Mouse (Mus musculus) MEL (cell line): ENCODE data around the gene Nop53.

Experiments used
- CTCF ChIP-seq, 3 experiments: IDR thresholded peaks in 2 of 3; conservative IDR thresholded peaks in 1 of 3; 2 replicates each; pipeline ENCODE4 v1.5.1; 2011 to 2012; ENCODE audit warnings: low read length in 3 of 3, low read depth in 2 of 3, mild to moderate bottlenecking in 2 of 3, improper control_type of control experiment in 1 of 3, inconsistent platforms in 1 of 3, mixed read lengths in 1 of 3, moderate library complexity in 1 of 3; ENCODE audit not compliant: control insufficient read depth in 1 of 3, insufficient read depth in 1 of 3, poor library complexity in 1 of 3, severe bottlenecking in 1 of 3
- EP300 ChIP-seq, 2 experiments: IDR thresholded peaks; 2 replicates each; pipeline ENCODE4 v1.6.1; 2011; ENCODE audit warnings: improper control_type of control experiment in 2 of 2, low read length in 2 of 2, low read depth in 1 of 2, mild to moderate bottlenecking in 1 of 2
- GATA1 ChIP-seq: IDR thresholded peaks from 2 replicates; pipeline ENCODE4 v1.6.1; 2011; ENCODE audit warnings: low read depth, low read length, improper control_type of control experiment
- HCFC1 ChIP-seq: IDR thresholded peaks from 2 replicates; pipeline ENCODE4 v1.6.1; 2012; ENCODE audit warnings: low read depth, mild to moderate bottlenecking, inconsistent platforms, low read length, improper control_type of control experiment, moderate library complexity
- JUND ChIP-seq: IDR thresholded peaks from 2 replicates; pipeline ENCODE4 v1.6.1; 2011; ENCODE audit warnings: low read depth, mild to moderate bottlenecking, improper control_type of control experiment, low read length
- MAFK ChIP-seq: IDR thresholded peaks from 2 replicates; pipeline ENCODE4 v1.6.1; 2011; ENCODE audit warnings: low read depth, mild to moderate bottlenecking, low read length, improper control_type of control experiment, borderline replicate concordance
- MAZ ChIP-seq: IDR thresholded peaks from 2 replicates; pipeline ENCODE4 v1.6.1; 2012; ENCODE audit warnings: low read depth, mild to moderate bottlenecking, inconsistent platforms, low read length, improper control_type of control experiment
- MYB ChIP-seq: IDR thresholded peaks from 2 replicates; pipeline ENCODE4 v1.6.1; 2011; ENCODE audit warnings: mild to moderate bottlenecking, low read depth, low read length, improper control_type of control experiment
- POLR2A ChIP-seq, 2 experiments: IDR thresholded peaks; 2 replicates each; pipeline ENCODE4 v1.6.1; 2011 to 2012; ENCODE audit warnings: low read length in 2 of 2, mild to moderate bottlenecking in 2 of 2, control low read depth in 1 of 2, improper control_type of control experiment in 1 of 2, low read depth in 1 of 2, moderate library complexity in 1 of 2; ENCODE audit not compliant: control insufficient read depth in 1 of 2, insufficient read depth in 1 of 2, poor library complexity in 1 of 2
- RCOR1 ChIP-seq: IDR thresholded peaks from 2 replicates; pipeline ENCODE4 v1.6.1; 2012; ENCODE audit warnings: low read depth, mild to moderate bottlenecking, inconsistent platforms, low read length, improper control_type of control experiment

DNA sequence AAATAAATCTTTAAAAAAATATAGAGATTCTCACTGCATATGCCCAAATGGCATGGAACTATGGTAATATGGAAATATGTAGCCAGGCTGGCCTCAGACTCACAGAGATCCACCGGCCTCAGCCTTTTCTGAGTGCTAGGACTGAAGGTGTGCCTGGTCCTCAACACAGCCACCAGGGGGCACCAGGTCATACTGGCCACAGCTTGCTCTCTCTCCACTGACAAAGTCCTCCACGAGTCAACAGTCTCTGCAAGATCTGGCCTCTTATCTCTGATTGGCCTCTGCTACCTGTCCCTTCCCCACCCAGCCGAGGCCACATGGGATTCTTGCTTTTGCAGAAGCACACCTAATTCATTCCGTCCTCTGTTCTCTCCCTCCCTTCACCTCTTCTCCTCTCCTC lies 16.0 kb downstream of the Nop53 start:
- TF ChIP-seq CTCF (IDR thresholded peaks at IDR 0.05 in 2 of 3, conservative IDR thresholded peaks at IDR 0.05 in 1 of 3; ENCODE audit: control insufficient read depth in 1 of 3, insufficient read depth in 1 of 3, low read depth in 2 of 3, low read length in 3 of 3, poor library complexity in 1 of 3, severe bottlenecking in 1 of 3) (peak; percentile 81 to 92 (median 90)), POLR2A (IDR thresholded peaks at IDR 0.05; ENCODE audit: control insufficient read depth in 1 of 2, insufficient read depth in 1 of 2, low read depth in 1 of 2, low read length in 2 of 2, poor library complexity in 1 of 2) (no peak), GATA1 (0 out of 2 replicates have a peak, but pooled peaks have one; percentile 25), MYB (no peak), RCOR1 (no peak), MAZ (no peak), HCFC1 (no peak), JUND (no peak), EP300 (IDR thresholded peaks at IDR 0.05; ENCODE audit: low read depth in 1 of 2, low read length in 2 of 2) (no peak), MAFK (no peak)
